Mouse (Mus musculus) midbrain, embryonic 11.5 days (tissue): Measurements from ENCODE around the gene Xrcc4. TPM values are rescaled to one million over a fixed set of nuclear protein-coding genes. Genes with fewer than 3 reads are reported as not detected.

Experiments used
- ATAC-seq: fragments of 200-750 bp; cut with Nextera tagmentation; 2 replicates; pipeline ENCODE4 v1.8.0; 2017; ENCODE audit warnings: moderate TSS enrichment, moderate library complexity; ENCODE audit not compliant: low FRiP score
- DNase-seq: peaks from one replicate; pipeline ENCODE4 v3.0.0; 2015; ENCODE audit warnings: low spot score; ENCODE audit errors: missing footprints
- H3K27ac ChIP-seq: fragments of 300-500 bp; sonication (generic); 2 replicates; pipeline ENCODE4 v1.5.1; 2014; ENCODE audit warnings: low read depth, low read length
- H3K27me3 ChIP-seq: fragments of 300-500 bp; sonication (generic); 2 replicates; pipeline ENCODE4 v1.6.1; 2014; ENCODE audit warnings: mild to moderate bottlenecking, low read length, moderate library complexity, mixed read lengths; ENCODE audit not compliant: control insufficient read depth, insufficient read depth
- H3K36me3 ChIP-seq: fragments of 300-500 bp; sonication (generic); 2 replicates; pipeline ENCODE4 v1.6.1; 2014; ENCODE audit warnings: mild to moderate bottlenecking, low read length, moderate library complexity, mixed read lengths; ENCODE audit not compliant: control insufficient read depth, insufficient read depth
- H3K4me1 ChIP-seq: fragments of 300-500 bp; sonication (generic); 2 replicates; pipeline ENCODE4 v1.6.1; 2014; ENCODE audit warnings: low read length; ENCODE audit not compliant: control insufficient read depth, insufficient read depth
- H3K4me2 ChIP-seq: fragments of 300-500 bp; sonication (generic); 2 replicates; pipeline ENCODE4 v1.6.1; 2014; ENCODE audit warnings: mild to moderate bottlenecking, moderate library complexity
- H3K4me3 ChIP-seq: fragments of 300-500 bp; sonication (generic); 2 replicates; pipeline ENCODE4 v1.5.1; 2014; ENCODE audit warnings: low read depth, low read length
- H3K9ac ChIP-seq: fragments of 300-500 bp; sonication (generic); 2 replicates; pipeline ENCODE4 v1.6.1; 2014; ENCODE audit warnings: low read length
- H3K9me3 ChIP-seq: fragments of 300-500 bp; sonication (generic); 2 replicates; pipeline ENCODE4 v1.6.1; 2016; ENCODE audit warnings: low read length; ENCODE audit not compliant: control insufficient read depth
- WGBS: fragments of 180-500 bp; shearing (Covaris S2); extraction: QIAGEN DNeasy Blood & Tissue Kit; methylation state at CpG from one replicate; pipeline ENCODE4 v1.1.7; 2014; 5-methylcytosine and 5-hydroxymethylcytosine counted together
- polyA plus RNA-seq: library from polyadenylated mRNA; unstranded; fragments of >200 nt; fragmentation: Nextera tagmentation; extraction: Ambion mirVana; gene quantifications from 2 replicates; pipeline ENCODE4 v1.2.1, GENCODE M21; 2014

Xrcc4 gene
- polyA plus RNA-seq, 1 experiment from 2014 or later: 12.0 TPM

DNA sequence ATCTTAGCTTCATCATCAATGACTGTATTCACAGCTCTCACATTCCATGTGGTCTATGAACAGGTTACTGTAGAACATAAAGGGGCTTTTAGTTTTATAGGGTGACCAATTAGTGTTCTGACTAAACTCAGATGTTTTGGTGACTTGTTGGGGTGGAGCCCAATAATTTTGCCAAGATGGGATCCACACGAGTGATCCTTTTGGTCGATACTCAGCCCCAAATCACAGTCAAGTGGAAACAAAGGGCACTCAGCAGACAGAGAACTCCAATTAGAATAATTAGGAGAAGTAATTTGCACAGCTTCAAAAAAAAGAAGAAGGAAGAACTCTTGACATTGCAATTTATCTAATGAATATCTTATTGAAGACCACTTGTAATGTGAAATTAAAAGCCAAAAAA, 274.9 kb downstream of the Xrcc4 start:
- Histone ChIP-seq H3K4me1 (no peaks in the 10 kb centered on the region), H3K9ac (no peak overlapping the region), H3K36me3 (no peaks in the 10 kb centered on the region), H3K27ac (no peak overlapping the region), H3K9me3 (no peaks in the 10 kb centered on the region), H3K4me3 (no peak overlapping the region), H3K27me3 (no peaks in the 10 kb centered on the region), H3K4me2 (no peak overlapping the region)
- WGBS: 73% methylated on average over 2 of the region's 2 CpGs
- DNase-seq: no peak
- ATAC-seq: no peak

- H3K27ac ChIP-seq: no peak overlapping the region
- no peak overlapping the region for H3K4me3 ChIP-seq
- no peak overlapping the region for H3K4me2 ChIP-seq
- no peaks in the 10 kb centered on the region for H3K9me3 ChIP-seq
- no peak for DNase-seq
- H3K27me3 ChIP-seq: no peaks in the 10 kb centered on the region
- WGBS: 85% methylated on average over 2 of the region's 2 CpGs
- H3K4me1 ChIP-seq: no peaks in the 10 kb centered on the region
- no peak for ATAC-seq
- H3K9ac ChIP-seq: no peak overlapping the region
- no peaks in the 10 kb centered on the region for H3K36me3 ChIP-seq
Measured at GRCm38 (mm10) chr13:89812169-89812568, 277.2 kb downstream of the Xrcc4 start.

DNA sequence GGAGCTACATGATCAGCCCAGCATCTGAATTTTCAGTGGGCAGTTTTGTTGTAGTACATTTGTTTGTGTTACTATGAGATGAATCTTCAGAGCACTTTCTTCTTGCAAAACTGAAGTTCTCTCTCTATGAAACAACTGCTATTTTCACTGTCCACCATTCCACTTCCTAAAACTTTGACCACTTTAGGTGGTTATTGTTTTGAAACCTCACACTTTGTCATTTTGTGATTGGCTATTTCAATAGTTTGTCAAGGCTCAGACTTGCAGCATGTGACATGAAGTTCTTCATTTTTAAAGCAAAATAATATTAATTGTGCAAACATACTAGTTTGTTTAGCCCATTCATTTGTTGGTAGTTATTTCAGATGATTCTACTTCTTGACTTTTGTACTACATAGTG, 280.4 kb downstream of the Xrcc4 start:
- ATAC-seq (no peak), DNase-seq (no peak)
- Histone ChIP-seq H3K9me3 (no peaks in the 10 kb centered on the region), H3K27ac (no peak overlapping the region), H3K36me3 (no peaks in the 10 kb centered on the region), H3K4me1 (no peaks in the 10 kb centered on the region), H3K4me3 (no peak overlapping the region), H3K9ac (no peak overlapping the region), H3K4me2 (no peak overlapping the region), H3K27me3 (no peaks in the 10 kb centered on the region)

DNA sequence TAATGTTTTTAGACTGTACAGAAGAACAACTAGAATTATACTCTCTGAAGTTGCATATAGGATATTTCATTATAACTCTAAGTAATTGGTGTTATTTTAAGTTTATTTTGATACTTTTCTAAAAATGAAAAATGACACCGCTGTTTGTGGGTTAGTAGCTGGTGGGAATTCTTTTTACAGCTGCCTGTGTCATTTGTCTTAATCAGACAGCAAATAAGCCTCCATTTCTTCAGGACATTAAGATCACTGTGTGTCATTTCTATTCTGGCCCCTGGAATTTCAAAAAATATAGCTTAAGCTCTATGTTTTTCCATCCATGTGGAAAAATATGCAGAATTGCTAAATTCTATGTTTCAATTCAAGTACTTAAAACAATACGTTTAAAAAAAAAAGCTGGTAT, 287.5 kb downstream of the Xrcc4 start:
- 87% methylated on average over 2 of the region's 2 CpGs for WGBS
- H3K27ac ChIP-seq: no peak overlapping the region
- H3K36me3 ChIP-seq: no peaks in the 10 kb centered on the region
- H3K9me3 ChIP-seq: no peaks in the 10 kb centered on the region
- no peak for DNase-seq
- no peak overlapping the region for H3K4me2 ChIP-seq
- no peak overlapping the region for H3K9ac ChIP-seq
- no peak overlapping the region for H3K4me3 ChIP-seq
- H3K4me1 ChIP-seq: no peaks in the 10 kb centered on the region
- no peaks in the 10 kb centered on the region for H3K27me3 ChIP-seq
- ATAC-seq: no peak

DNA sequence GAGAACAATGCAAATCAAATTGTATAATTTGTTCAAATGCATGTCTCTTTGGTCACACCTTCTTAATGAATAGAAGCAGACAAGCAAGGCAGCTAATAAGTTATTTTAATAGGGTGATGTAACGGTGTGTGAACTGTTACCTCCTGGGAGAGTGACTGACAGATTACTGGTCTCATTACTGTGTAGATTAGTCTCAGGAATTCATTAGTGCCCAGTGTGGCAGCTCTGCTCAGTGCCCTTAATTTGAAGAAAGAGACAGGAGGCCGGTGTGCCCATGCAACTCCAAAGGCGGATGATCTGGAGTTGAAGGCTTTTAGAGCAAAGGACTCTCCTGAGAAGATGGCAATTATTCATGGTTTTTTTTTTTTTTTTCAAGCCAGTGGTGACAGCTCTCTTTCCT, 291.7 kb downstream of the Xrcc4 start:
- Histone ChIP-seq H3K9ac (no peak overlapping the region), H3K4me3 (no peak overlapping the region), H3K27ac (no peak overlapping the region), H3K4me1 (no peaks in the 10 kb centered on the region), H3K27me3 (no peaks in the 10 kb centered on the region), H3K36me3 (no peaks in the 10 kb centered on the region), H3K9me3 (no peaks in the 10 kb centered on the region), H3K4me2 (no peak overlapping the region)
- WGBS: 39% methylated on average over 3 of the region's 3 CpGs
- DNase-seq: no peak
- ATAC-seq: peak; percentile 77

DNA sequence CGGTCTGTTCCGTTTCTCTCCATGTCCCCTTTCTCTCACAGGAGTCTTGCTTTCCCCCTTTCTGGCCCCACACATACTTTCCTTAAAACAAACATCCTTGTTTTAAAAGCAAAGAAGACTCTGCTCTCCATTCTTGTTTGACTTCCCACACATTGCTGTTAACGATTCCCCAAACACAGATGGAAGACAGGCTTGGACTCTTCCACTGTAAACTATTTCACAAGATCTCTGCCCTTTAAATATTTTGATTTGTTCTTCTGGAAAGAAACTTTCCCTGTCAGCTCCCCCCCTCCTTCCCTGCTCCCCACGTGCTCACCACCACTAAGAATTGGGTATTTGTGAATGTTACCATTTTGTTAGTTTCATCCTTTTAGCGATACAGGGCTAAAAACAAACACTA, 297.9 kb downstream of the Xrcc4 start:
- ATAC-seq (no peak), DNase-seq (no peak)
- Histone ChIP-seq H3K4me1 (no peaks in the 10 kb centered on the region), H3K4me2 (no peak overlapping the region), H3K36me3 (no peaks in the 10 kb centered on the region), H3K27ac (no peak overlapping the region), H3K9ac (no peak overlapping the region), H3K9me3 (no peaks in the 10 kb centered on the region), H3K27me3 (no peaks in the 10 kb centered on the region), H3K4me3 (no peak overlapping the region)
- 72% methylated on average over 5 of the region's 5 CpGs for WGBS

GRCm38 (mm10) chr13:89782886-89783285, 306.5 kb downstream of the Xrcc4 start:
- Histone ChIP-seq H3K36me3 (no peaks in the 10 kb centered on the region), H3K27me3 (no peaks in the 10 kb centered on the region), H3K9ac (no peak overlapping the region), H3K4me2 (no peak overlapping the region), H3K4me3 (no peak overlapping the region), H3K27ac (no peak overlapping the region), H3K4me1 (peaks cover 6% of the 10 kb centered on the region; the same call in 1 of the 2 replicates), H3K9me3 (no peaks in the 10 kb centered on the region)
- ATAC-seq (no peak), DNase-seq (no peak)
- 72% methylated on average over 2 of the region's 2 CpGs for WGBS

DNA sequence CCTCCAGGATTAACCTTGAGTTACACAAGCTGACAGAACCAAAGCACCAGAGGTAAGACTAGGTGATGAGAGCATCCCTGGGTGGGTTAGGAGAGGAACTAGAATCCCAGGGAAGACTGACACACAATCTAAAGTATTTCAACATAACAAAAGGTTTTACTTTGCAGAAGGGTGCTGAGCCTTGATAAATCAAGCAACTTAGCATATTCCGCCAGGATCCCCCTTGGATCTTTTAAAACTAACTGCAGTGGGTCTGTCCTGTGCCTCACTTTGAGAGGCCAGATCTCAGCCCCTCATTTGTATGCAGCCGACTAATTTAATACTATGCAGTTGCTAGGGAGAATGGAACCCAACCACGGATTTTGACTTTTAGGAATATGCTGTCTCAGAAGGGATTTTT, 309.1 kb downstream of the Xrcc4 start:
- Histone ChIP-seq H3K4me2 (no peak overlapping the region), H3K27me3 (no peaks in the 10 kb centered on the region), H3K36me3 (no peaks in the 10 kb centered on the region), H3K9me3 (no peaks in the 10 kb centered on the region), H3K27ac (no peak overlapping the region), H3K9ac (no peak overlapping the region), H3K4me1 (peaks cover 6% of the 10 kb centered on the region; the same call in 1 of the 2 replicates), H3K4me3 (no peak overlapping the region)
- ATAC-seq (no peak), DNase-seq (no peak)
- 46% methylated on average over 3 of the region's 3 CpGs for WGBS

DNA sequence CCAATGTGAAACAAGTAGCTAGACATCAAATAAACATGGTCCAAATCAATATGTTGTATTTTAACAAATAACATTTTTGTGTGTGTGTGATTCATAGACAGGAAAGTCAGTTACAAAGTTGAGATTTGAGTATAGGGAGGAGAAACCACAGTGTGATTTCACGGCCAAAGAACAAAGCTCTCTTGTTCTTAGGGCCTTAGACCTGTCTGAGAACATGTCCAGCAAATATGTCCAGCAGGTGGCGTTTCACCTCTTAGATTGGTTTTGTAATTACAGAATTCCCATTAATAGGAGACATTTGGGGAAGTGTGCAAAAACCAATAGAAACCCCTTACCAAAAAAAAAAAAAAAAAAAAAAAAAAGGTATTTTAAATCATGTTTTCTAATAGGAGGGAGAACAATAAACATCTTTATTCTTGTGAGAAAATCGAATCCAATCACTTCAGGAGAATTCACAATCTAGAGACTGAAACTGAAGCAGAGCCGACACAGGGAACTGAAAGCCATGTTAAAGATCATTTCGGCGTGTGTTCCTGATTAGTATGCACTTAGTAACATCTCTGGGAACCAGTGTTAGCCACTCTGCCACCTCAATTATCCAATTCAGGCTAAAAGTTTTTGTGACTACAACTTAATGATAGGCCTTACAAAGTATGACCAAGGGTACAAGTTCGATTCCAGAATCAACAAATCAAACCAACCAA, 310.0 kb downstream of the Xrcc4 start:
- Histone ChIP-seq H3K4me3 (no peak overlapping the region), H3K9me3 (no peaks in the 10 kb centered on the region), H3K27ac (no peak overlapping the region), H3K4me1 (peaks cover 6% of the 10 kb centered on the region; the same call in 1 of the 2 replicates), H3K4me2 (no peak overlapping the region), H3K9ac (no peak overlapping the region), H3K27me3 (no peaks in the 10 kb centered on the region), H3K36me3 (no peaks in the 10 kb centered on the region)
- ATAC-seq (peak; percentile 67), DNase-seq (peak; percentile 93)
- WGBS: 63% methylated on average over 7 of the region's 7 CpGs
